Mouse (Mus musculus) thymus, adult 2 months (tissue): ENCODE measurements around the gene Rps10.
"Not testable (repeated sequence)": the region's sequence is repeated elsewhere in the genome, so short reads cannot be mapped to it uniquely, and the experiment has no call there.

ENCODE experiments used
- CTCF ChIP-seq: fragments of 200-500 bp; IDR thresholded peaks from 2 replicates; pipeline ENCODE4 v1.5.1; 2012; ENCODE audit warnings: mild to moderate bottlenecking, control low read depth, low read length, moderate library complexity, borderline replicate concordance; ENCODE audit not compliant: control insufficient read depth, poor library complexity, insufficient read depth; ENCODE audit errors: extremely low read depth
- POLR2A ChIP-seq: fragments of 200-500 bp; IDR thresholded peaks from 2 replicates; pipeline ENCODE4 v1.6.1; 2012; ENCODE audit warnings: mild to moderate bottlenecking, low read length, control low read depth, moderate library complexity; ENCODE audit not compliant: control insufficient read depth, poor library complexity, insufficient read depth; ENCODE audit errors: extremely low read depth

- TF ChIP-seq CTCF, POLR2A: not testable (repeated sequence)
Observed at GRCm38 (mm10) chr17:27639851-27640250, 3.4 kb upstream of the Rps10 start.
